Comparison of ENCODE assay signal across 8 mouse cellular contexts in the genomic region with DNA sequence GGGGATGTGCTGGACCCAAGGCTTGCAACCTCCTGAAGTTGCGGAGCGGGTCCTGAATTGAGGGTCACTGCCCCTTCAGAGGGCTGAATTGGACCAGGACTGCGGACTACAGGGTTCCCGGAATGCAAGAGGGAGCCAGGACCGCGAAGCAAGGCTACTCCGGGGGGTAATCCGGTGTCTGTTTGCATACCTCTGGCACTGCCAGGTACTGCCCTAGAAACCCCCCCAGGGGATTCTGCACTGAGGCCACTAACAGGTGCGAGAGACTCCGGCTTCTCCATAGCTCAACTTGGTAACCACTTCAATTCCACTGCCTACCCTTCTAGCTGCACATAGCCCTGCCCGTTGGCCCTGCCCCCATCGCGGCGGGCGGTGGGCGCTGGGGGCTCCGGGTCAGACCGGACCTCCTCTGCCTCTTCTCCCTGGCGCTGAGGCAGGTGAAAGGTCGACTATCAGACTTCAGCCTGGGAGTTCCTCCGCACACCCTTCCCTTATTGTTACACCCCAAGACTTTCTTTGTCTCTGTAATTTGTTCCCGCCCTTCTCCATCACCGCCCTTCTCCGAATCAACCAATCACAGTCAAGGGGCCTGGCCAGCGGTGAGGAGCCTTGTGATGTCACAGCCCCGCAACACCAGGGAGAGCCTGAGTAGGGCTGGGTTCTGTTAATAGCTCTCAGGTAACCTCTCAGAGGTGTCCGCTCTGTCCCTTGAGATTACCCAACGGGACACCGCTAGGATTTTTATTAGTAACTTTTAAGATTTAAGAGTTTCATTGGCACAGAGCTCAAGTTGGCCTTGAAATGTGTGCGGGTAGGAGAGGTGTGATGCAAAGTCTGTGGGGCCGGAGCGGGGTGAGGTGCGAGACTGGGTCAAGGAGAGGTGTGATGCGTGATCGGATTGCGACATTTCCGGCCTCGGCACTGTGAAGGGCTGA. TPM values are rescaled to one million over a fixed set of nuclear protein-coding genes. Genes with fewer than 3 reads are reported as not detected.
DNase-seq lines count a peak whose midpoint lies in the region; ATAC-seq and TF ChIP-seq lines count a peak whose summit lies in the region.

A gene (minus strand): TSS at position 517 of the 935 bp plus-strand sequence.
A gene (plus strand): TSS at position 602 of the 935 bp plus-strand sequence.

- H3K4me2 ChIP-seq in embryonic facial prominence, embryonic 14.5 days (ENCODE audit: low read depth, low read length), result peak within 1 kb of the TSS; percentile 98
- peak within 1 kb of the TSS; percentile 75 for H3K4me2 ChIP-seq in limb, embryonic 14.5 days (replicated peaks; ENCODE audit: low read depth, low read length, severe bottlenecking)
- H3K4me2 ChIP-seq in midbrain, postnatal 0 days (ENCODE audit: low read depth, low read length, poor library complexity, severe bottlenecking), result peak within 1 kb of the TSS; percentile 86

- no peak for TF ChIP-seq CTCF in midbrain, postnatal 0 days (IDR thresholded peaks at IDR 0.05)

- H3K9me3 ChIP-seq in embryonic facial prominence, embryonic 14.5 days (ENCODE audit: control insufficient read depth, low read length), result no peaks in the 10 kb centered on the region
- H3K9me3 ChIP-seq in limb, embryonic 14.5 days (ENCODE audit: control insufficient read depth, low read length), result no peaks in the 10 kb centered on the region
- H3K9me3 ChIP-seq in midbrain, postnatal 0 days (ENCODE audit: low read length), result no peaks in the 10 kb centered on the region

- H3K9ac ChIP-seq in embryonic facial prominence, embryonic 14.5 days (ENCODE audit: low read depth, low read length), result peak within 1 kb of the TSS; percentile 88
- peak within 1 kb of the TSS; percentile 95 for H3K9ac ChIP-seq in limb, embryonic 14.5 days (ENCODE audit: low read depth, low read length, severe bottlenecking)
- peak within 1 kb of the TSS; percentile 89 for H3K9ac ChIP-seq in midbrain, postnatal 0 days (replicated peaks; ENCODE audit: low read length, poor library complexity, severe bottlenecking)

- DNase-seq in 416B (ENCODE audit: low read depth), result peak; percentile 99
- DNase-seq in adrenal gland, postnatal 4 days (ENCODE audit: low spot score in 2 of 2), result peak; percentile 47 to 78
- DNase-seq in embryonic facial prominence, embryonic 14.5 days (ENCODE audit: low spot score), result peak; percentile 98
- peak; percentile 94 for DNase-seq in heart, adult 8-10 months (ENCODE audit: low spot score)
- DNase-seq in kidney, adult 9 months, result peak; percentile 96
- DNase-seq in limb, embryonic 14.5 days (ENCODE audit: low spot score), result peak; percentile 93
- peak; percentile 96 for DNase-seq in midbrain, postnatal 0 days (ENCODE audit: low spot score)
- DNase-seq in spleen, postnatal 14 days (ENCODE audit: low spot score in 2 of 2), result peak; percentile 76 to 79

- WGBS in embryonic facial prominence, embryonic 14.5 days, result 0% methylated on average over 33 of the region's 38 CpGs
- WGBS in limb, embryonic 14.5 days, result under 1% methylated on average over 37 of the region's 38 CpGs
- WGBS in midbrain, postnatal 0 days, result under 1% methylated on average over 38 of the region's 38 CpGs

- H3K4me1 ChIP-seq in embryonic facial prominence, embryonic 14.5 days (ENCODE audit: control insufficient read depth, insufficient read depth, low read length), result peaks cover 19% of the 10 kb centered on the region
- H3K4me1 ChIP-seq in limb, embryonic 14.5 days (ENCODE audit: control insufficient read depth, insufficient read depth, low read length), result peaks cover 12% of the 10 kb centered on the region
- H3K4me1 ChIP-seq in midbrain, postnatal 0 days (ENCODE audit: insufficient read depth, low read length), result peaks cover 6% of the 10 kb centered on the region; the same call in 1 of the 2 replicates

- peak within 1 kb of the TSS; percentile 96 for H3K27ac ChIP-seq in embryonic facial prominence, embryonic 14.5 days (replicated peaks; ENCODE audit: low read depth, low read length)
- peak within 1 kb of the TSS; percentile 98 for H3K27ac ChIP-seq in limb, embryonic 14.5 days (replicated peaks; ENCODE audit: low read depth, low read length)
- peak within 1 kb of the TSS; percentile 94 for H3K27ac ChIP-seq in midbrain, postnatal 0 days (ENCODE audit: low read depth, low read length)

- ATAC-seq in embryonic facial prominence, embryonic 14.5 days (ENCODE audit: low read depth), result peak; percentile 96
- ATAC-seq in limb, embryonic 14.5 days (ENCODE audit: low FRiP score, low read depth), result peak; percentile 93
- ATAC-seq in midbrain, postnatal 0 days (ENCODE audit: low FRiP score), result peak; percentile 91

- H3K36me3 ChIP-seq in embryonic facial prominence, embryonic 14.5 days (ENCODE audit: control insufficient read depth, insufficient read depth, low read length), result peaks cover 22% of the 10 kb centered on the region
- H3K36me3 ChIP-seq in limb, embryonic 14.5 days (ENCODE audit: control insufficient read depth, insufficient read depth, low read length), result peaks cover 26% of the 10 kb centered on the region
- H3K36me3 ChIP-seq in midbrain, postnatal 0 days (ENCODE audit: insufficient read depth, low read length), result peaks cover 17% of the 10 kb centered on the region

- H3K27me3 ChIP-seq in embryonic facial prominence, embryonic 14.5 days (replicated peaks; ENCODE audit: control insufficient read depth, insufficient read depth, low read length), result no peaks in the 10 kb centered on the region
- H3K27me3 ChIP-seq in limb, embryonic 14.5 days (ENCODE audit: control insufficient read depth, insufficient read depth, low read length), result no peaks in the 10 kb centered on the region
- no peaks in the 10 kb centered on the region for H3K27me3 ChIP-seq in midbrain, postnatal 0 days (ENCODE audit: insufficient read depth, low read length)

- TF ChIP-seq POLR2A in limb, embryonic 14.5 days (IDR thresholded peaks at IDR 0.05; ENCODE audit: borderline replicate concordance, extremely low read depth, insufficient read depth, insufficient read length), result peak; percentile 90; the same call in 1 of the 2 replicates

- peak within 1 kb of the TSS; percentile 87 for H3K4me3 ChIP-seq in embryonic facial prominence, embryonic 14.5 days (ENCODE audit: low read depth, low read length)
- H3K4me3 ChIP-seq in limb, embryonic 14.5 days (replicated peaks; ENCODE audit: low read length), result peak within 1 kb of the TSS; percentile 91
- H3K4me3 ChIP-seq in midbrain, postnatal 0 days (ENCODE audit: low read depth, low read length), result peak within 1 kb of the TSS; percentile 81

RNA-seq across cellular contexts. Expression of the first gene that starts in this region (rescaled TPM):
- 1 to 10 TPM; 4.8 to 5.6 TPM for total RNA-seq in adrenal gland, postnatal 4 days (2021)
- 5.7 and 8.3 TPM in 2 replicates for polyA plus RNA-seq in embryonic facial prominence, embryonic 14.5 days (2014; fragmentation: Nextera tagmentation; extraction: Ambion mirVana)
- total RNA-seq in heart, adult 8-10 months (2022), result under 1 TPM; 0.43 to 0.81 (median 0.60) TPM
- 8.6 and 8.9 TPM in 2 replicates for polyA plus RNA-seq in limb, embryonic 14.5 days (2012; rRNA removed)
- 8.9 and 12.3 TPM in 2 replicates for polyA plus RNA-seq in limb, embryonic 14.5 days (2014; fragmentation: Nextera tagmentation; extraction: Ambion mirVana)
- total RNA-seq in midbrain, postnatal 0 days (2014; rRNA removed), result 3.3 and 8.7 TPM in 2 replicates
- polyA plus RNA-seq in midbrain, postnatal 0 days (2015; fragmentation: Nextera tagmentation; extraction: Ambion mirVana), result 4.8 and 6.2 TPM in 2 replicates

RNA-seq across cellular contexts. Expression of the second gene that starts in this region (rescaled TPM):
- 10 to 100 TPM; 45.9 to 53.3 TPM for total RNA-seq in adrenal gland, postnatal 4 days (2021)
- polyA plus RNA-seq in embryonic facial prominence, embryonic 14.5 days (2014; fragmentation: Nextera tagmentation; extraction: Ambion mirVana), result 10.1 and 10.3 TPM in 2 replicates
- total RNA-seq in heart, adult 8-10 months (2022), result 10 to 100 TPM; 38.0 to 50.9 (median 43.4) TPM
- 74.3 and 74.6 TPM in 2 replicates for polyA plus RNA-seq in limb, embryonic 14.5 days (2012; rRNA removed)
- polyA plus RNA-seq in limb, embryonic 14.5 days (2014; fragmentation: Nextera tagmentation; extraction: Ambion mirVana), result 11.4 and 15.0 TPM in 2 replicates
- 112 and 118 TPM in 2 replicates for total RNA-seq in midbrain, postnatal 0 days (2014; rRNA removed)
- 15.2 and 16.7 TPM in 2 replicates for polyA plus RNA-seq in midbrain, postnatal 0 days (2015; fragmentation: Nextera tagmentation; extraction: Ambion mirVana)

Comparison
In these comparisons a context has a peak if more than half of its experiments do, and no peak if none do; other contexts are left out.
1. Peak in every context shown above with its lines: DNase-seq, ATAC-seq, H3K4me3 ChIP-seq and H3K27ac ChIP-seq.